Mouse (Mus musculus) lung, embryonic 14.5 days (tissue): ENCODE results near the gene Nif3l1. TPM values are rescaled to one million over a fixed set of nuclear protein-coding genes. Genes with fewer than 3 reads are reported as not detected.

Source experiments
- ATAC-seq: fragments of 200-750 bp; cut with Nextera tagmentation; 2 replicates; pipeline ENCODE4 v1.8.0; 2017; ENCODE audit warnings: mild to moderate bottlenecking, moderate TSS enrichment, moderate library complexity; ENCODE audit not compliant: insufficient read depth
- DNase-seq: peaks from one replicate; pipeline ENCODE4 v3.0.0-alpha.2; 2015
- H3K27ac ChIP-seq: fragments of 300-500 bp; sonication (generic); 2 replicates; pipeline ENCODE4 v1.5.1; 2014; ENCODE audit warnings: low read depth, mild to moderate bottlenecking, moderate library complexity
- H3K27me3 ChIP-seq: fragments of 300-500 bp; sonication (generic); 2 replicates; pipeline ENCODE4 v1.6.1; 2014; ENCODE audit warnings: low read length, control low read depth; ENCODE audit not compliant: insufficient read depth
- H3K36me3 ChIP-seq: fragments of 300-500 bp; sonication (generic); 2 replicates; pipeline ENCODE4 v1.6.1; 2014; ENCODE audit warnings: control low read depth; ENCODE audit not compliant: insufficient read depth
- H3K4me1 ChIP-seq: fragments of 300-500 bp; sonication (generic); 2 replicates; pipeline ENCODE4 v1.6.1; 2014; ENCODE audit warnings: antibody characterized with exemption, control low read depth; ENCODE audit not compliant: insufficient read depth
- H3K4me2 ChIP-seq: fragments of 300-500 bp; sonication (generic); 2 replicates; pipeline ENCODE4 v1.6.1; 2014; ENCODE audit warnings: mild to moderate bottlenecking
- H3K4me3 ChIP-seq: fragments of 300-500 bp; sonication (generic); 2 replicates; pipeline ENCODE4 v1.5.1; 2014; ENCODE audit warnings: low read depth, low read length
- H3K9ac ChIP-seq: fragments of 300-500 bp; sonication (generic); 2 replicates; pipeline ENCODE4 v1.6.1; 2014
- H3K9me3 ChIP-seq: fragments of 300-500 bp; sonication (generic); 2 replicates; pipeline ENCODE4 v1.6.1; 2016; ENCODE audit warnings: low read depth, low read length, control low read depth
- CTCF ChIP-seq: IDR thresholded peaks from 2 replicates; pipeline ENCODE4 v1.5.1; 2016; ENCODE audit warnings: antibody characterized with exemption, low read depth
- WGBS: fragments of 180-500 bp; shearing (Covaris S2); extraction: QIAGEN DNeasy Blood & Tissue Kit; methylation state at CpG from one replicate; pipeline ENCODE4 v1.1.7; 2014; 5-methylcytosine and 5-hydroxymethylcytosine counted together
- polyA plus RNA-seq: library from polyadenylated mRNA; unstranded; fragments of >200 nt; fragmentation: Nextera tagmentation; extraction: Ambion mirVana; gene quantifications from 2 replicates; pipeline ENCODE4 v1.2.1, GENCODE M21; 2014

Nif3l1 gene
- polyA plus RNA-seq, 1 experiment from 2014 or later: 53.8 TPM

DNA sequence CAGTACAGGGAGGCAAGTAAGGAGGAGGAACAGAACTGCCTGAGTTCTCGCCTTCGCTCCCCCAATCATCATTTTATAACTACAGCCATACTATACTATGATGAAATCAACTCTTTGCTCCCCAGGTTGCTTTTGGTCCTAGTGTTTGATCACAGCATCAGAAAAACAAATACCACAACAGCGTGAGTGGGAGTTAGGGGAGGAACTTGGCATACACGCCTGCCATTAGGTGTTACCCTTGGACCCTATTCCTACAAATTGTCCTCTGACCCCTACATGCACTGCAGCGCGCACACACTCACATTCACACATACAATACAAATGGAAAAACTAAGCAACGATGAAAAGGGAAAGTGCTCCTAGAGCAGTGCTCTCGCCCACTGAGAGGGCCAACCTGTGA lies 30.7 kb downstream of the Nif3l1 start:
- 93% methylated on average over 8 of the region's 8 CpGs for WGBS
- no peak for DNase-seq
- Histone ChIP-seq H3K9ac (no peak overlapping the region), H3K4me3 (no peak overlapping the region), H3K9me3 (no peaks in the 10 kb centered on the region), H3K36me3 (peaks cover 75% of the 10 kb centered on the region), H3K4me1 (no peaks in the 10 kb centered on the region), H3K27ac (no peak overlapping the region), H3K27me3 (no peaks in the 10 kb centered on the region), H3K4me2 (no peak overlapping the region)
- ATAC-seq: no peak
- TF ChIP-seq CTCF: no peak

DNA sequence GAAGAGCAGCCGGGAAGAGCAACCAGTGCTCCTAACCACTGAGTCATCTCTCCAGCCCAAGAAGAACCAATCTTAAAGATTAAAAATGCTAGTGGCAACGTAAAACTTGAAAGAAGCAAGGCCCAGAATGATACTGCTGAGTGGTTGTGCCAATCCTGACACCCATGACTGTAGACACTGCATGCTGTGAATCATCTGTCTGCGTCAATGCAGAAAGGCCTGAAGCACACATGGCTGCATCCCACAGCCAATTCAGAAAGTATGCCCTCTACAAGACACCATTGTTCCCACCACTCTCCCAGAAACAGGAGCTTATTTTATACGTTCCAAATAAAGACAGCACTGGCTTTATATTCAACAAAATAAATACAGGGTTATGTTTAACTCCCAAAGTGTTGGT lies 37.7 kb downstream of the Nif3l1 start:
- Histone ChIP-seq H3K9me3 (no peaks in the 10 kb centered on the region), H3K27me3 (no peaks in the 10 kb centered on the region), H3K4me2 (no peak overlapping the region), H3K4me3 (no peak overlapping the region), H3K36me3 (peaks cover 60% of the 10 kb centered on the region), H3K9ac (no peak overlapping the region), H3K4me1 (no peaks in the 10 kb centered on the region), H3K27ac (no peak overlapping the region)
- no peak for ATAC-seq
- 90% methylated on average over 4 of the region's 4 CpGs for WGBS
- DNase-seq: no peak
- TF ChIP-seq CTCF: no peak

DNA sequence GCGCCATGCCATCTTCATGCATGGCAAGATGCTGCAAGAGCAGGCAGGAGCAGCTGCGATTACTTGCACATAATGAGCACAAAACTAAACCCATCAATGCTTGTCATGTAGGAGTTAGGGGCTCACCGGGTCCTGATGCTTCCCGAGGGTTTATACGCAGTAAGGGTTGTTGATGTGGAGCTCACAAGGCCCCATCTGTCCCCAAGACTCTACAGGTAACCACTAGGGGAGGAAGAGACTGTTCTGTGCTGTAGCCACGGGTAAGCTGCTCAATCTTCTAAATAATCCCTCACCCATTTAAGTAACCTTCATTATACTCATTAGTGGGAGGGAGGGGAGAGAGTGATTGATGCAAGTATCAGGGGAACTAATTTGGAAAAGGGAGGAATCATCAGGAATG lies 50.7 kb downstream of the Nif3l1 start:
- H3K4me2 ChIP-seq: no peak overlapping the region
- WGBS: 96% methylated on average over 6 of the region's 6 CpGs
- no peaks in the 10 kb centered on the region for H3K4me1 ChIP-seq
- no peaks in the 10 kb centered on the region for H3K9me3 ChIP-seq
- no peak overlapping the region for H3K27ac ChIP-seq
- ATAC-seq (no peak), DNase-seq (no peak)
- H3K4me3 ChIP-seq: no peak overlapping the region
- no peaks in the 10 kb centered on the region for H3K27me3 ChIP-seq
- H3K36me3 ChIP-seq: peaks cover 86% of the 10 kb centered on the region
- no peak overlapping the region for H3K9ac ChIP-seq
- no peak for TF ChIP-seq CTCF

DNA sequence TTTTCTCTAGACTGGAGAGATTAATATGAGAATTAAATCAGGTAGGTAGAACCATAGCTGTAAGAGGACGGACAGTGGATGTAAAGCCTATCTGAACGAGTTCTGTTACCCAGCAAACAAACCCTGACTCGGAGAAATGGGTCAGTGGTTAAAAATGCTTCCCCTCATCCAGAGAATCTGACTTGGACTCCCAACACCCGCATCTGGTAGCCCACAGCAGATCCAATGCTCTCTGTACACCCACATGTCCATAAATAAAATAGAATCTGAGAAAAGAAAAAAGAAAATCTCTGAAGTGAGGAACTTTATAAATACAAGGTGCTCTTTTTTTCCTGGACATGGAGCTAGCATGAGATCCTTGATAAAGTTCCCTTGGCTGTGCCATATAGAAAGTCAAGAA lies 52.7 kb downstream of the Nif3l1 start:
- H3K27ac ChIP-seq: no peak overlapping the region
- no peaks in the 10 kb centered on the region for H3K9me3 ChIP-seq
- DNase-seq: no peak
- no peaks in the 10 kb centered on the region for H3K4me1 ChIP-seq
- peaks cover 71% of the 10 kb centered on the region for H3K36me3 ChIP-seq
- no peak for ATAC-seq
- H3K9ac ChIP-seq: no peak overlapping the region
- no peak overlapping the region for H3K4me2 ChIP-seq
- no peaks in the 10 kb centered on the region for H3K27me3 ChIP-seq
- WGBS: 90% methylated on average over 4 of the region's 4 CpGs
- no peak overlapping the region for H3K4me3 ChIP-seq
- TF ChIP-seq CTCF: no peak

DNA sequence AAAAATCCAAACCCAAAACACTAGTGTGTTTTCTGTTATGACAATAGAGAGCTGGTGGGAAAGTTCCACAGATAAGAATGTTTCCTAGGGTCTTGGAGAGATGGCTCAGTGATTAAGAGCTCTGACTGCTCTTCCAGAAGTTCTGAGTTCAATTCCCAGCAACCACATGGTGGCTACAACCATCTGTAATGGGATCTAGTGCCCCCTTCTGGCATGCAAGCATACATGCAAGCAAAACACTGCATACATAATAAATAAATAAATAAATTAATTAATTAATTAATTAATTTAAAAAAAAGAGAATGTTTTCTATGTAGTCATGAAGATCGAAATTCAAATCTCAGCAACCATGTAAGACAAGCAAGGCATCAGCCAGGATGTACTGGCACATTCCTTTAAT lies 53.8 kb downstream of the Nif3l1 start:
- H3K27ac ChIP-seq: no peak overlapping the region
- H3K4me1 ChIP-seq: 0 out of 2 replicates have a peak, but pooled peaks cover 6% of the 10 kb centered on the region
- no peak overlapping the region for H3K4me3 ChIP-seq
- H3K36me3 ChIP-seq: peaks cover 61% of the 10 kb centered on the region
- no peak for DNase-seq
- H3K4me2 ChIP-seq: no peak overlapping the region
- no peak overlapping the region for H3K9ac ChIP-seq
- ATAC-seq: no peak
- WGBS: 96% methylated on average over 1 of the region's 1 CpGs
- no peaks in the 10 kb centered on the region for H3K9me3 ChIP-seq
- peak; percentile 22; the same call in 1 of the 2 replicates for TF ChIP-seq CTCF
- H3K27me3 ChIP-seq: no peaks in the 10 kb centered on the region

DNA sequence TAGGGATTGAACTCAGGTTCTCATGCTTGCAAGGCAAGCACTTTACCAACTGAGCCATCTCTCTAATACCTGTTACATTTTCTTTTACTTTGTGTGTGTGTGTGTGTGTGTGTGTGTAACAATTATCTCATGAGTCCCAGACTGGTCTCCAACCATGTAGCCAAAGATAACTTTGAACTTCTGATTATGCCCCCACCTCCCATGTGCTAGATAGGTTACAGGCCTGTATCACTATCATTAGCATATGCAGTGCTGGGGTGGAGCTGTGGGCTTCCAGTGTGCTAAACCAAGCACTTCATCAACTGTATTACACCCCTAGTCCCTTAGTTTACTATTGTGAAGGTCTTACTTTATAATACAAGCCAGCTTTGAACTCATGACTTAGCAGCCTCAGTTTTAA lies 58.2 kb downstream of the Nif3l1 start:
- Histone ChIP-seq H3K4me2 (peak overlapping the region; percentile 89), H3K4me1 (0 out of 2 replicates have a peak, but pooled peaks cover 6% of the 10 kb centered on the region), H3K4me3 (peak overlapping the region; percentile 93), H3K27ac (no peak overlapping the region), H3K9me3 (peaks cover 28% of the 10 kb centered on the region), H3K9ac (peak overlapping the region; percentile 92), H3K36me3 (peaks cover 30% of the 10 kb centered on the region), H3K27me3 (no peaks in the 10 kb centered on the region)
- no peak for TF ChIP-seq CTCF
- DNase-seq (no peak), ATAC-seq (no peak)

DNA sequence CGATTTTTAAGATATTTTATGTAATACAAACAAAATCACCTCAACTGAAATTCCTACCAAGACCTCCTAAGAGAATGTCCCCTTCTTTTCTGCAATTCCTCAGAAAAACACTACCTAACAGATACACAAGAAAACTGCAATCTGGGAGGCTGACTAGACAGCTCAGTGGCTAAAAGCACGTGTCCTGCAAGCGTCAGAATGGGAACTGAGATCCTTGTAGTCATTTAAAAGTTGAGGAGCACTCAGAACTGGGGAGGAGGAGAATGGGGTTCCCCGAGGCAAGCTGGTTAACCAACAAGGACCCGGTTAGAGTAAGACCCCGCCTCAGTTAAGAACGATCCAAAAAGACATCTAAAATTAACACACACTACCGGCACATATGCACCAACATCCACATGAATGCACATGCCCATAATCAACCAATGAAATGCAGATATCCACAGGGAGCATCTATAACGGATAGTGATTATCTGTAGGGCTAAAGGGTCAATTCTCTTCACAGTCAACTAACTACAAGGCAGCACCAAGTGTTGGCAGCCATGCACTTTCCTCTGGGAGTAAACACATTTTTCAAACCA lies 58.9 kb downstream of the Nif3l1 start:
- H3K27me3 ChIP-seq: no peaks in the 10 kb centered on the region
- peak overlapping the region; percentile 93 for H3K4me3 ChIP-seq
- 26% methylated on average over 9 of the region's 9 CpGs for WGBS
- peak; percentile 7 for DNase-seq
- H3K27ac ChIP-seq: peak overlapping the region; percentile 86; the same call in 1 of the 2 replicates
- H3K4me1 ChIP-seq: 0 out of 2 replicates have a peak, but pooled peaks cover 6% of the 10 kb centered on the region
- ATAC-seq: 0 out of 2 replicates have a peak, but pooled peaks have one; percentile 2
- H3K36me3 ChIP-seq: peaks cover 23% of the 10 kb centered on the region
- peaks cover 33% of the 10 kb centered on the region for H3K9me3 ChIP-seq
- H3K9ac ChIP-seq: peak overlapping the region; percentile 92
- no peak for TF ChIP-seq CTCF
- peak overlapping the region; percentile 89 for H3K4me2 ChIP-seq
